Mouse (Mus musculus): ENCODE measurements around the gene 4931428F04Rik.

DNA sequence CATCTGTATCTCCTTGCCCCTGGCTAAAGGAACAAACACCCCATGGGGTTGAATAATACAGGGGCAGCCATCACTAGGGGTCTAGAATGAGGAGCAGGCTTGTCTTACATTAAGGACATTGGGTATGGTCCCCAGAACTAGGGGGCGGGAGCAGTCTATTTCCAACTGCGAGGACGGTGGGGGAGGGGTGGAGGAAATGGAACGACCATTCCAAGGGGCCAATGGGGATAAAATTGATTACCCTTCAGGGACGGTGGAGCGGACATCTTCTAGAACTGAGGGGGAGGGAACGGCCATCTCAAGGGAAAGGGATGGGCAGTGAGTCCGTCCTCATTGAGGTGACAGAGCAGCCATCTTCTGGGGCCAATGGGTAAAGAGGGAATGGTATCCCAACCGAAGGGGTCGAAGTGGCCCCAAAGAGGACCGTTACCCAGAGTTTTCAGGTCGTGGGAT is 36.0 kb upstream of the 4931428F04Rik start:
- TF ChIP-seq MAFK (IDR thresholded peaks at IDR 0.05; ENCODE audit: insufficient read depth, low read depth, low read length) (no peak), ZNF384 (IDR thresholded peaks at IDR 0.05; ENCODE audit: low read depth, low read length) (no peak), ZC3H11A (IDR thresholded peaks at IDR 0.05; ENCODE audit: borderline replicate concordance, low read depth, low read length) (no peak), CHD2 (IDR thresholded peaks at IDR 0.05; ENCODE audit: low read depth, low read length) (no peak), HCFC1 (IDR thresholded peaks at IDR 0.05; ENCODE audit: borderline replicate concordance, insufficient read depth, low read length) (no peak)
